In genomic region chr3:97634288-97634761, GRCm38 (mm10) we compare ENCODE assay signal across 10 mouse cellular contexts. TPM values are rescaled to one million over a fixed set of nuclear protein-coding genes. Genes with fewer than 3 reads are reported as not detected.
DNase-seq lines count a peak whose midpoint lies in the region; ATAC-seq and TF ChIP-seq lines count a peak whose summit lies in the region.
"Had no signal": no experiment of that assay in that cellular context is flagged by ENCODE, and none has a peak within 500 bp of the region (broad histone marks: within the 10 kb centered on the region; RNA-seq: fewer than 3 reads in every experiment).

No protein-coding gene starts in this region.

- ATAC-seq in lung, embryonic 15.5 days (ENCODE audit: borderline replicate concordance, extremely low read depth, low FRiP score, low TSS enrichment): peak; percentile 49; the same call in 1 of the 2 replicates

- H3K4me3 ChIP-seq in heart, embryonic 10.5 days: no peak overlapping the region
- H3K4me3 ChIP-seq in C2C12 (ENCODE audit: insufficient read depth, poor library complexity, severe bottlenecking): no peak overlapping the region
- no peak overlapping the region for H3K4me3 ChIP-seq in lung, embryonic 15.5 days
- H3K4me3 ChIP-seq: stomach, embryonic 15.5 days had no signal

- no peaks in the 10 kb centered on the region for H3K4me1 ChIP-seq in heart, embryonic 10.5 days
- no peaks in the 10 kb centered on the region for H3K4me1 ChIP-seq in lung, embryonic 15.5 days
- H3K4me1 ChIP-seq: stomach, embryonic 15.5 days had no signal

- DNase-seq in heart, adult 18-20 months: peak; percentile 73 to 80
- DNase-seq in heart, embryonic 10.5 days (ENCODE audit: low spot score): no peak
- DNase-seq in gastrocnemius, postnatal 10 days: peak; percentile 64
- DNase-seq in spleen, adult 12 weeks (ENCODE audit: low spot score): no peak
- no peak for DNase-seq in layer of hippocampus, adult 8-10 months (ENCODE audit: low spot score in 2 of 2)
- no peak for DNase-seq in layer of hippocampus, adult 9-11 months

- no peak overlapping the region for H3K27ac ChIP-seq in heart, embryonic 10.5 days
- H3K27ac ChIP-seq in lung, embryonic 15.5 days: no peak overlapping the region
- H3K27ac ChIP-seq: stomach, embryonic 15.5 days had no signal

- H3K9ac ChIP-seq in lung, embryonic 15.5 days: no peak overlapping the region
- H3K9ac ChIP-seq: stomach, embryonic 15.5 days had no signal

- no peak for TF ChIP-seq CTCF in C2C12 (IDR thresholded peaks at IDR 0.05; ENCODE audit: control insufficient read depth, insufficient read depth, insufficient read length)

- no peak overlapping the region for H3K4me2 ChIP-seq in lung, embryonic 15.5 days
- H3K4me2 ChIP-seq: stomach, embryonic 15.5 days had no signal

- H3K9me3 ChIP-seq in heart, embryonic 10.5 days: no peaks in the 10 kb centered on the region
- no peaks in the 10 kb centered on the region for H3K9me3 ChIP-seq in lung, embryonic 15.5 days
- H3K9me3 ChIP-seq: stomach, embryonic 15.5 days had no signal

- H3K79me3 ChIP-seq in C2C12 (ENCODE audit: low read depth): no peaks in the 10 kb centered on the region

- no peaks in the 10 kb centered on the region for H3K79me2 ChIP-seq in C2C12 (ENCODE audit: control insufficient read depth, insufficient read depth)

- no peaks in the 10 kb centered on the region for H3K36me3 ChIP-seq in heart, embryonic 10.5 days
- H3K36me3 ChIP-seq in C2C12 (ENCODE audit: control insufficient read depth, insufficient read depth): no peaks in the 10 kb centered on the region
- H3K36me3 ChIP-seq in lung, embryonic 15.5 days: no peaks in the 10 kb centered on the region
- H3K36me3 ChIP-seq: stomach, embryonic 15.5 days had no signal

- no peaks in the 10 kb centered on the region for H3K27me3 ChIP-seq in heart, embryonic 10.5 days (ENCODE audit: insufficient read depth, poor library complexity, severe bottlenecking)
- no peaks in the 10 kb centered on the region for H3K27me3 ChIP-seq in C2C12 (ENCODE audit: control insufficient read depth, insufficient read depth, insufficient read length)
- no peaks in the 10 kb centered on the region for H3K27me3 ChIP-seq in lung, embryonic 15.5 days
- H3K27me3 ChIP-seq: stomach, embryonic 15.5 days had no signal

- no peak overlapping the region for H3ac ChIP-seq in C2C12 (ENCODE audit: control insufficient read depth, insufficient read length, low read depth)

- 82% methylated on average over 3 of the region's 3 CpGs for WGBS in heart, embryonic 10.5 days
- 47% methylated on average over 3 of the region's 3 CpGs for WGBS in lung, embryonic 15.5 days

TF ChIP-seq in C2C12, 6 proteins besides CTCF, POLR2A, EP300 and RAD21:
- no peak for TF ChIP-seq MYOD1 (IDR thresholded peaks at IDR 0.05; ENCODE audit: control insufficient read depth, insufficient read length, low read depth)
- TF ChIP-seq MAX (IDR thresholded peaks at IDR 0.05): peak; percentile 79
- peak; percentile 84 for TF ChIP-seq CEBPB (IDR thresholded peaks at IDR 0.05; ENCODE audit: low read depth)
- TF ChIP-seq FOSL1 (IDR thresholded peaks at IDR 0.05; ENCODE audit: insufficient read depth, low read length, poor library complexity, severe bottlenecking): no peak
- no peak for TF ChIP-seq USF1 (IDR thresholded peaks at IDR 0.05; ENCODE audit: low read depth)
TF ChIP-seq in C2C12: peak in this region for 2.

RNA-seq across cellular contexts. Expression of gene Fmo5, which starts 5.7 kb away (rescaled TPM):
- 10 to 100 TPM; 12.6 to 16.0 TPM for total RNA-seq in heart, adult 18-20 months (2021)
- polyA plus RNA-seq in heart, embryonic 10.5 days (2016; fragmentation: Nextera tagmentation; extraction: Ambion mirVana): 1.9 and 3.2 TPM in 2 replicates
- polyA plus RNA-seq in C2C12 (2012; fragmentation: generic; extraction: Trizol): 0.12 TPM
- 1 to 10 TPM; 3.8 to 4.5 TPM for total RNA-seq in gastrocnemius, postnatal 10 days (2021)
- 3.0 and 3.2 TPM in 2 replicates for polyA plus RNA-seq in lung, embryonic 15.5 days (2015; fragmentation: Nextera tagmentation; extraction: Ambion mirVana)
- total RNA-seq in layer of hippocampus, adult 8-10 months (2022): 1 to 10 TPM; 4.2 to 6.9 (median 5.8) TPM

RNA-seq across cellular contexts. Expression of gene Prkab2, which starts 23.7 kb away (rescaled TPM):
- 10 to 100 TPM; 25.5 to 33.5 TPM for total RNA-seq in heart, adult 18-20 months (2021)
- 16.2 and 25.6 TPM in 2 replicates for polyA plus RNA-seq in heart, embryonic 10.5 days (2016; fragmentation: Nextera tagmentation; extraction: Ambion mirVana)
- 5.6 TPM for polyA plus RNA-seq in C2C12 (2012; fragmentation: generic; extraction: Trizol)
- 10 to 100 TPM; 58.2 to 66.6 TPM for total RNA-seq in gastrocnemius, postnatal 10 days (2021)
- 4.9 and 5.1 TPM in 2 replicates for polyA plus RNA-seq in lung, embryonic 15.5 days (2015; fragmentation: Nextera tagmentation; extraction: Ambion mirVana)
- 10 to 100 TPM; 27.4 to 46.3 (median 35.7) TPM for total RNA-seq in layer of hippocampus, adult 8-10 months (2022)

RNA-seq across cellular contexts. Expression of gene Chd1l, which starts 24.3 kb away (rescaled TPM):
- total RNA-seq in heart, adult 18-20 months (2021): 10 to 100 TPM; 11.1 to 11.6 TPM
- 21.7 and 22.8 TPM in 2 replicates for polyA plus RNA-seq in heart, embryonic 10.5 days (2016; fragmentation: Nextera tagmentation; extraction: Ambion mirVana)
- 6.6 TPM for polyA plus RNA-seq in C2C12 (2012; fragmentation: generic; extraction: Trizol)
- 10 to 100 TPM; 11.7 to 11.8 TPM for total RNA-seq in gastrocnemius, postnatal 10 days (2021)
- 17.3 and 18.2 TPM in 2 replicates for polyA plus RNA-seq in lung, embryonic 15.5 days (2015; fragmentation: Nextera tagmentation; extraction: Ambion mirVana)
- 10 to 100 TPM in 2 of 4 experiments, 1 to 10 TPM in 2; 9.4 to 12.2 (median 10.5) TPM for total RNA-seq in layer of hippocampus, adult 8-10 months (2022)

RNA-seq across cellular contexts. Expression of gene Gm17651, which starts 40.2 kb away (rescaled TPM):
- total RNA-seq in heart, adult 18-20 months (2021): not detected
- polyA plus RNA-seq in heart, embryonic 10.5 days (2016; fragmentation: Nextera tagmentation; extraction: Ambion mirVana): not detected in 2 replicates
- polyA plus RNA-seq in C2C12 (2012; fragmentation: generic; extraction: Trizol): not detected
- total RNA-seq in gastrocnemius, postnatal 10 days (2021): not detected
- not detected in 2 replicates for polyA plus RNA-seq in lung, embryonic 15.5 days (2015; fragmentation: Nextera tagmentation; extraction: Ambion mirVana)
- not detected for total RNA-seq in layer of hippocampus, adult 8-10 months (2022)
- polyA plus RNA-seq: liver, embryonic 16.5 days; stomach, embryonic 15.5 days had no signal

Comparison
In these comparisons a context has a peak if more than half of its experiments do, and no peak if none do; other contexts are left out.
1. DNase-seq: peak in heart, adult 18-20 months (2 of 2) and gastrocnemius, postnatal 10 days (single experiment); none in heart, embryonic 10.5 days (single experiment), spleen, adult 12 weeks (single experiment), layer of hippocampus, adult 8-10 months (0 of 2) and layer of hippocampus, adult 9-11 months (single experiment).